Mouse (Mus musculus): ENCODE measurements around the gene Vmn1r183.
"Not testable (repeated sequence)": the region's sequence is repeated elsewhere in the genome, so short reads cannot be mapped to it uniquely, and the experiment has no call there.

Gene Vmn1r183

DNA sequence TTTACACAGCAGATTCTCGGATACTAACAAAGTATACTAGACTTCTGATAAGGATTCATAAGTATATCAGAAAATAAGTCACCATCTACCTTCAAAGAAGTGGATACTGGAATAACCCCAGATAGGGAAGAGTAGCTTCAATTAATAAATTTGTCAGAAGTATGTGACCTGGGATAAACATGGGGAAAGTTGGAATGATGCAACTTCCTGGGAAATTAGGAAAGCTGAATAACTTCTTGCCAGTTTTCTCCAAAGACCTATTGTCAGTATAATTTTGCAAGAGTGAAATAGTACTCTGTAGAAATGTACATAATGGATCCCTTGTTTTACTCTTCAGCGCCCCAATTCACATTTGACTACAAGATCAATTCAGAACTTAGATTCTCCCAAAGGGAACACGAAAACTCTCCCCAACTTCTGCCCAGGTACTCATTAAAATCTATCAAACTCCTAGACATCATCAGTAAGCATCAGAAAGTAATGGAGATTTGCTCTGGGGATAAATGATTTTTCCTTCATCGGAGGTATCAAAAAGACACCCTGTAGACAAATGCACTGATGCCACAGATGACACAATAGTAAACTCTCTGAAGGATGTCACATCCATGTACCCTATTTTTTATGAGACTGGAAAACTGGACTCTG, at the start of gene Vmn1r183:
Vmn1r183 (plus strand) TSS at position 595 of the 645 bp plus-strand sequence.
- DNase-seq: no peak

GRCm38 (mm10) chr7:24074424-24074823, 21.4 kb downstream of the Vmn1r183 start:
- not testable (repeated sequence) for DNase-seq

GRCm38 (mm10) chr7:24081634-24082431, 28.8 kb downstream of the Vmn1r183 start, which contains the start of gene Zfp180:
Gene Zfp180 (plus strand): TSS chr7:24081924.
- peak; percentile 90 for DNase-seq

DNA sequence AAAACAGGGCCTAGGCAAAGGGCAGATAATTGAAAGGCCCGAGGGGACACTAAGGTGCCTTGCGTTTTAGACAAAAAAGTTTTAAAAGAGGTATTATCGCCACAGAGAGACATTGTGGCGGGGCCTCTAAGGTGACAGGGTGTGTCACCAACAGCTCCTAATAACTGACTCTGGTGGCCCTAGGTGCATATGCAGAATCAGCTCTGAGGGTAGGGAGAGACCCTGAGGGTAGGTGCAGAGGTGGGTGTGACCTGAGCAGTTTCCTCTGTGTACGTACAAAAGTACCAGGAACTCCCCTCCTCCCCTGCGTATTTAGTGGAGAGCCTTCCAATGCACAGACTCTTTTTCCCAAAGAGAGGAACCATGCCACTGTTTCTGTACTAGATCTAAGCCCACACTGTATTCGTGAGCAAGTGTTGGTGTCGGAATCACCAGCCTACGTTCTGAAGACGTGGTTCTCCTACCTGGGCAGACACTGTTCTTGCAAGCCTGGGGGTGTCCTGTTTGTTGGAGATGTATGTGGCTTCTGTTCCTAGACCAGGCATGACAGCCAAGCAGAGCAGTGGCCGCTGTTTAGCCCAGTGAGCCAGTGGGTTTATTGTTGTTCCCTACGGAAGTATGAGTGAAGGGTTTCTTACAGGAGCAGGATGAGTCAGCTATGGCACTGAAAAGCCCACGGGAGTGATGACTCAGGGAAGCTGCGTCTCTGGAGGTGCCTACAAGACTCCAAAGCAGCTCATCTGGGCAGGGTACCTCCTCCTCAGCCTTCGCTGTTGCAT, 29.6 kb downstream of the Vmn1r183 start:
- no peak for DNase-seq

GRCm38 (mm10) chr7:24086871-24087270, 33.8 kb downstream of the Vmn1r183 start:
- DNase-seq: no peak

GRCm38 (mm10) chr7:24087485-24088125, 34.6 kb downstream of the Vmn1r183 start:
- no peak for DNase-seq

DNA sequence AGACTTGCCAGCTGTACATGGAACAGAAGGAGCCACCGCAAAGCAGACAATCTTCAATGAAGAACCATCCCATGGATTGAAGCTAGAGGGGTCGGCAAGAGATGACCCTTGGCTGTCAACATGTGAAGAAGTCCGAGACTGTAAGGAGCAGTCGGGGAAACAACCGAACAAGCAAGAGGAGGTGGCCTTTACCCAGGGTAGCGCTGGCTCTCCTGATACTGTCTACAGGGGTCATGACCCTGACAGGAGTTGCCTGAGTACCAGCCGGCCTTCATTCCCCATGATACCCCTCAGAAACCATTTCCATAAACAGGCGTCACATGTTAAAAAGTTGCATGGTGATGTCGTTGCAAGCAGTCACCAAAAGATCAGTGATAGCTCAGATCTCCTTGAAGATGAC, 51.3 kb downstream of the Vmn1r183 start:
- DNase-seq: no peak

DNA sequence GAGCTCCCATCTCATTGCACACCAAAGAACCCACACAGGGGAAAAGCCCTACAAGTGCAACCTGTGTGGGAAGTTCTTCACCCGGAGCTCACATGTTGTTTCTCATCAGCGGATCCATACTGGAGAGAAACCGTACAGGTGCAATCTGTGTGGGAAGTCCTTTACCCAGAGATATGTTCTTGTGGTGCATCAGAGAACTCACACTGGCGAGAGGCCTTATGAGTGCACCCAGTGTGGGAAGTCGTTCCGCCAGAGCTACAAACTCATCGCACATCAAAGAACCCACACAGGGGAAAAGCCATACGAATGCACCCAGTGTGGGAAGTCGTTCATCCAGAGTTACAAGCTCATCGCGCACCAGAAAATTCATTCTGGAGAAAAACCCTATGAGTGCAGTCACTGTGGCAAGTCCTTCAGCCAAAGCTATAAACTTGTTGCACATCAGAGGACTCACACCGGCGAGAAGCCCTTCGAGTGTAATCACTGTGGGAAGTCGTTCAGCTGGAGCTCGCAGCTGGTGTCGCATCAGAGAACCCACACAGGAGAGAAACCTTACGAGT, 52.2 kb downstream of the Vmn1r183 start:
- DNase-seq: no peak

- no peak for DNase-seq
These were observed 57.8 kb downstream of the Vmn1r183 start for GRCm38 (mm10) chr7:24110839-24111238.

- DNase-seq: no peak
These were observed 58.7 kb downstream of the Vmn1r183 start for GRCm38 (mm10) chr7:24111772-24112155.

DNA sequence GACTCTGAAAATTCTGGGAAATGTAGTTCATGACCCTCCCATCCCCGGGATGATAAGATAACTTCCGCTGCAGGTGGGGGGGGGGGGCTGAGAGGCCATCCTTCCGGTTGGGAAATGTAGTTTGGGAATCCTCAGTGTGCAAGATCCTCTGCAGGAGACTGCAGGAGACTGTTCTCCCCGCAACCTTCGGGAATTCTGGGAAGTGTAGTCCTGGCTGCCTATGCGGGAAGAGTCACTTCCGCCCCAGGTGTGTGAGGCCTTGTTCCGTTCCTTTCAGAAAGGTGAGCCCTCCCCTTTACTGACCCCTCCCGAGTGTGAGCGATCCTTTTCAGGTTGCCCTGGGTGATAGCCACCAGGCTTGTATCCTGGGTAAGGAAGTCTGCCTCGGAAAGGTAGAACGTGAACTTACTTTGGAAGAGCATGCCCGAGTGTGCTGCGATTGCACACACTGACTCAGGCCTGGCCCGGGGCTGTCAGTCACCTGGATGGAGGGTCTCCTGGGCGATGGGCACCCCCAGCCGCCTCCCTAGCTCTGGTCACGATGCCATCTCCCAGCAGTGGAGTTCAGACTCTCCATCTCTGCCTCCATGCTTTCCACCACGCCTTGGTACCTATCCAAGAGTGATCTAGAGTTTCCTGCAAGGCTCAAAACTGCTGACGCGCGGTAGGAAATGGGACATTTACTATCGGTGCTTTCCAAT, 59.3 kb downstream of the Vmn1r183 start, which contains the start of gene Zfp112:
Zfp112 (plus strand) TSS at position 159 of the 701 bp plus-strand sequence.
- peak; percentile 69 for DNase-seq

- DNase-seq: no peak
These were observed 59.9 kb downstream of the Vmn1r183 start for GRCm38 (mm10) chr7:24113001-24113400.

Data from right cerebral cortex, postnatal 14 days (tissue).